Mouse (Mus musculus) MEL (cell line): ENCODE measurements around the gene Utrn. TPM values are rescaled to one million over a fixed set of nuclear protein-coding genes. Genes with fewer than 3 reads are reported as not detected.

Experiments used
- DNase-seq: peaks from one replicate; pipeline ENCODE4 v3.0.0; 2011; ENCODE audit warnings: low read depth, low spot score
- H3K27ac ChIP-seq: 2 replicates; pipeline ENCODE4 v1.5.1; 2012; ENCODE audit warnings: low read depth, mild to moderate bottlenecking, control low read depth, low read length, moderate library complexity; ENCODE audit not compliant: control insufficient read depth
- H3K27me3 ChIP-seq, 2 experiments: fragments of 150-350 bp in 1 of 2; sonication (generic) in 1 of 2; 2 replicates each; pipeline ENCODE4 v1.6.1; 2012; ENCODE audit warnings: low read length in 2 of 2, mild to moderate bottlenecking in 2 of 2, improper control_type of control experiment in 1 of 2, moderate library complexity in 1 of 2; ENCODE audit not compliant: insufficient read depth in 2 of 2, control insufficient read depth in 1 of 2
- H3K36me3 ChIP-seq, 2 experiments: 2 replicates each; pipeline ENCODE4 v1.6.1; 2012 to 2014; ENCODE audit warnings: low read length in 2 of 2, improper control_type of control experiment in 1 of 2, inconsistent platforms in 1 of 2, mild to moderate bottlenecking in 1 of 2; ENCODE audit not compliant: insufficient read depth in 2 of 2, control insufficient read depth in 1 of 2
- H3K4me1 ChIP-seq, 2 experiments: fragments of 150-350 bp in 1 of 2; sonication (generic) in 1 of 2; 2 replicates each; pipeline ENCODE4 v1.6.1; 2012; ENCODE audit warnings: low read length in 2 of 2, improper control_type of control experiment in 1 of 2, mild to moderate bottlenecking in 1 of 2; ENCODE audit not compliant: insufficient read depth in 2 of 2, control insufficient read depth in 1 of 2
- H3K4me3 ChIP-seq, 2 experiments: fragments of 150-350 bp in 1 of 2; sonication (generic) in 1 of 2; 2 replicates each; pipeline ENCODE4 v1.5.1; 2012; ENCODE audit warnings: low read depth in 2 of 2, low read length in 2 of 2, mild to moderate bottlenecking in 2 of 2, moderate library complexity in 2 of 2, control low read depth in 1 of 2, improper control_type of control experiment in 1 of 2; ENCODE audit not compliant: control insufficient read depth in 1 of 2, insufficient read depth in 1 of 2
- H3K79me2 ChIP-seq: 2 replicates; pipeline ENCODE4 v1.6.1; 2012; ENCODE audit warnings: mild to moderate bottlenecking, low read length, moderate library complexity; ENCODE audit not compliant: control insufficient read depth, poor library complexity, insufficient read depth
- H3K9ac ChIP-seq: 2 replicates; pipeline ENCODE4 v1.6.1; 2012; ENCODE audit warnings: low read depth, mild to moderate bottlenecking, control low read depth, low read length, moderate library complexity; ENCODE audit not compliant: control insufficient read depth, poor library complexity, severe bottlenecking
- H3K9me3 ChIP-seq: fragments of 150-350 bp; sonication (generic); replicated peaks from 2 replicates; pipeline ENCODE4 v1.6.1; 2012; ENCODE audit warnings: mild to moderate bottlenecking, low read length, improper control_type of control experiment, moderate library complexity; ENCODE audit not compliant: insufficient read depth
- CTCF ChIP-seq, 3 experiments: IDR thresholded peaks in 2 of 3; conservative IDR thresholded peaks in 1 of 3; 2 replicates each; pipeline ENCODE4 v1.5.1; 2011 to 2012; ENCODE audit warnings: low read length in 3 of 3, low read depth in 2 of 3, mild to moderate bottlenecking in 2 of 3, improper control_type of control experiment in 1 of 3, inconsistent platforms in 1 of 3, mixed read lengths in 1 of 3, moderate library complexity in 1 of 3; ENCODE audit not compliant: control insufficient read depth in 1 of 3, insufficient read depth in 1 of 3, poor library complexity in 1 of 3, severe bottlenecking in 1 of 3
- GATA1 ChIP-seq: IDR thresholded peaks from 2 replicates; pipeline ENCODE4 v1.6.1; 2011; ENCODE audit warnings: low read depth, low read length, improper control_type of control experiment
- JUND ChIP-seq: IDR thresholded peaks from 2 replicates; pipeline ENCODE4 v1.6.1; 2011; ENCODE audit warnings: low read depth, mild to moderate bottlenecking, improper control_type of control experiment, low read length
- KAT2A ChIP-seq: conservative IDR thresholded peaks from 2 replicates; pipeline ENCODE4 v1.6.1; 2012; ENCODE audit warnings: low read depth, low read length, improper control_type of control experiment, inconsistent platforms
- MAZ ChIP-seq: IDR thresholded peaks from 2 replicates; pipeline ENCODE4 v1.6.1; 2012; ENCODE audit warnings: low read depth, mild to moderate bottlenecking, inconsistent platforms, low read length, improper control_type of control experiment
- MEF2A ChIP-seq: IDR thresholded peaks from 2 replicates; pipeline ENCODE4 v1.6.1; 2014; ENCODE audit warnings: low read depth, mild to moderate bottlenecking, inconsistent platforms, low read length, improper control_type of control experiment; ENCODE audit not compliant: poor library complexity, insufficient replicate concordance, severe bottlenecking; ENCODE audit errors: extremely low read depth
- MYB ChIP-seq: IDR thresholded peaks from 2 replicates; pipeline ENCODE4 v1.6.1; 2011; ENCODE audit warnings: mild to moderate bottlenecking, low read depth, low read length, improper control_type of control experiment
- NELFE ChIP-seq: IDR thresholded peaks from 2 replicates; pipeline ENCODE4 v1.6.1; 2011; ENCODE audit warnings: low read depth, low read length, improper control_type of control experiment
- NRF1 ChIP-seq: IDR thresholded peaks from 2 replicates; pipeline ENCODE4 v1.6.1; 2014; ENCODE audit warnings: low read depth, mild to moderate bottlenecking, inconsistent platforms, low read length, improper control_type of control experiment, moderate library complexity; ENCODE audit not compliant: poor library complexity, insufficient read depth, severe bottlenecking
- POLR2A ChIP-seq, 2 experiments: IDR thresholded peaks; 2 replicates each; pipeline ENCODE4 v1.6.1; 2011 to 2012; ENCODE audit warnings: low read length in 2 of 2, mild to moderate bottlenecking in 2 of 2, control low read depth in 1 of 2, improper control_type of control experiment in 1 of 2, low read depth in 1 of 2, moderate library complexity in 1 of 2; ENCODE audit not compliant: control insufficient read depth in 1 of 2, insufficient read depth in 1 of 2, poor library complexity in 1 of 2
- POLR2AphosphoS2 ChIP-seq: IDR thresholded peaks from 2 replicates; pipeline ENCODE4 v1.6.1; 2011; ENCODE audit warnings: low read length, improper control_type of control experiment
- POLR2AphosphoS5 ChIP-seq: IDR thresholded peaks from 2 replicates; pipeline ENCODE4 v1.6.1; 2012; ENCODE audit warnings: low read depth, borderline replicate concordance, mild to moderate bottlenecking, inconsistent platforms, low read length, moderate library complexity, mixed read lengths
- RAD21 ChIP-seq: IDR thresholded peaks from 2 replicates; pipeline ENCODE4 v1.6.1; 2011; ENCODE audit warnings: mild to moderate bottlenecking, low read depth, low read length, improper control_type of control experiment
- RCOR1 ChIP-seq: IDR thresholded peaks from 2 replicates; pipeline ENCODE4 v1.6.1; 2012; ENCODE audit warnings: low read depth, mild to moderate bottlenecking, inconsistent platforms, low read length, improper control_type of control experiment
- TAL1 ChIP-seq: IDR thresholded peaks from 2 replicates; pipeline ENCODE4 v1.6.1; 2012; ENCODE audit warnings: mild to moderate bottlenecking, inconsistent platforms, low read length, moderate library complexity, mixed read lengths
- TBP ChIP-seq: IDR thresholded peaks from 2 replicates; pipeline ENCODE4 v1.8.0; 2011; ENCODE audit warnings: low read depth, low read length, improper control_type of control experiment
- UBTF ChIP-seq: IDR thresholded peaks from 2 replicates; pipeline ENCODE4 v1.6.1; 2012; ENCODE audit warnings: low read depth, mild to moderate bottlenecking, inconsistent platforms, low read length, improper control_type of control experiment, moderate library complexity, borderline replicate concordance; ENCODE audit not compliant: insufficient read depth
- USF1 ChIP-seq: IDR thresholded peaks from 2 replicates; pipeline ENCODE4 v1.6.1; 2014; ENCODE audit warnings: low read depth, mild to moderate bottlenecking, inconsistent platforms, low read length, improper control_type of control experiment, moderate library complexity
- USF2 ChIP-seq, 2 experiments: IDR thresholded peaks; 2 replicates each; pipeline ENCODE4 v1.6.1; 2011 to 2012; ENCODE audit warnings: improper control_type of control experiment in 2 of 2, low read length in 2 of 2, borderline replicate concordance in 1 of 2, inconsistent platforms in 1 of 2, low read depth in 1 of 2, mild to moderate bottlenecking in 1 of 2; ENCODE audit not compliant: insufficient read depth in 1 of 2
- ZKSCAN1 ChIP-seq: IDR thresholded peaks from 2 replicates; pipeline ENCODE4 v1.6.1; 2012; ENCODE audit warnings: low read depth, mild to moderate bottlenecking, inconsistent platforms, low read length, improper control_type of control experiment, moderate library complexity
- ZMIZ1 ChIP-seq: IDR thresholded peaks from 2 replicates; pipeline ENCODE4 v1.6.1; 2012; ENCODE audit warnings: low read depth, mild to moderate bottlenecking, inconsistent platforms, low read length, improper control_type of control experiment, moderate library complexity
- polyA plus RNA-seq, 2 experiments: library from polyadenylated mRNA; stranded (reverse) in 1 of 2; unstranded in 1 of 2; fragments of >175 nt in 1 of 2; fragments of >200 nt in 1 of 2; gene quantifications; 2 replicates each; pipeline versions ENCODE4 v1.2.1 to v1.2.4; 2012; ENCODE audit warnings: low replicate concordance in 2 of 2, low read depth in 1 of 2; ENCODE audit not compliant: insufficient read length in 2 of 2, insufficient read depth in 1 of 2, missing spikeins in 1 of 2
- total RNA-seq: library from RNA; depleted of rRNA; stranded (reverse); fragments of 300-350 nt; gene quantifications from 2 replicates; pipeline ENCODE4 v1.2.3, GENCODE M21; 2012

Utrn gene
- total and polyA plus RNA-seq, 3 experiments, result 2.3 to 4.3 TPM; not detected in 1

DNA sequence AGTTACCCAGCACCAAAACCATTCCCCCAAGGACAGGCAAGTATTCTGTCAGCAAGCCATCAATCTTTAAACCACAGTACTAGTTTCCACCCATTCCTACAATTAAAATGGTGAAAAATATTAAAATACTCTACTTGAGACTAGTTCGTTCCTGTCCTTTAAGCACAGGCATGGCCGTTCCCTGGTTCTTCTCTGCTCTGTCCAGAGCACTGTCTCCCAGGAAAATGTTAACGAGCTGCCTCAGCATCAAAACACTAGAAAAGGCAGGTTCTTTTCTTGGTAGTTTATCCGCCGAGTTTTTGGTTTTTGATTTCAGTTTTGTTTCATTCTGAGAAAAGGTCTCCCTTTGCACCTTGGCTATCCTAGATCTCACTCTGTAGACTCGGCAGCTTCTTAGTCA, 115.0 kb downstream of the Utrn start:
- no peak for TF ChIP-seq MYB
- TF ChIP-seq GATA1, result no peak
- TF ChIP-seq KAT2A, result no peak
- no peak for TF ChIP-seq JUND
- TF ChIP-seq RCOR1, result no peak
- TF ChIP-seq USF2 (IDR thresholded peaks at IDR 0.05; ENCODE audit: borderline replicate concordance in 1 of 2, insufficient read depth in 1 of 2, low read depth in 1 of 2, low read length in 2 of 2), result no peak
- no peak for TF ChIP-seq USF1
- TF ChIP-seq POLR2AphosphoS2, result no peak
- no peak for TF ChIP-seq TBP
- DNase-seq, result no peak
- H3K4me3 ChIP-seq, result no peak overlapping the region

DNA sequence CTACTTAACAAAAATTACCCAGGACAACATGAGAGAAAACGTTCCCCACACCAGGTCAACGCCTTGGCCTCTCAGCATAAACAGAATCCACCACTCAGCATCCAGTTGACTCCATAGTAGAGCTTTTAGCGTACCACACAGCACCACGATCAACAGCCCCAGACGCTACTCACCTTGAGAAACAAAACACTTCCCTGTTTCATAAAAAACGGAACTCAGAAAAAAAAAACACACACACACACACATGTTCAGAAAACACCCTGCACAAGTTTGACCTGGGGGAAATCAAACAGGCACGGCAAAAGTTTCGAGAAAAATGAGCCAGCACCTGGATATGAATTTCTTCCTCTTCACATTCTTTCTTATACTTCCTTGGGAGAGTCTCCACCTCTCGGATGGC, 125.4 kb downstream of the Utrn start:
- TF ChIP-seq MEF2A (no peak), TBP (no peak), USF2 (IDR thresholded peaks at IDR 0.05; ENCODE audit: borderline replicate concordance in 1 of 2, insufficient read depth in 1 of 2, low read depth in 1 of 2, low read length in 2 of 2) (no peak), POLR2A (IDR thresholded peaks at IDR 0.05; ENCODE audit: control insufficient read depth in 1 of 2, insufficient read depth in 1 of 2, low read depth in 1 of 2, low read length in 2 of 2, poor library complexity in 1 of 2) (no peak), ZMIZ1 (no peak), UBTF (no peak), CTCF (IDR thresholded peaks at IDR 0.05 in 2 of 3, conservative IDR thresholded peaks at IDR 0.05 in 1 of 3; ENCODE audit: control insufficient read depth in 1 of 3, insufficient read depth in 1 of 3, low read depth in 2 of 3, low read length in 3 of 3, poor library complexity in 1 of 3, severe bottlenecking in 1 of 3) (no peak), MAZ (no peak), RCOR1 (no peak), ZKSCAN1 (no peak), KAT2A (no peak), NELFE (no peak), POLR2AphosphoS5 (no peak), TAL1 (no peak), NRF1 (no peak), RAD21 (no peak)
- TF ChIP-seq, all 39 proteins: peak for 0
- DNase-seq, result no peak
- no peaks in the 10 kb centered on the region for H3K27me3 ChIP-seq
- H3K9ac ChIP-seq, result no peak overlapping the region
- H3K27ac ChIP-seq, result no peak overlapping the region
- H3K79me2 ChIP-seq, result no peaks in the 10 kb centered on the region
- no peak overlapping the region for H3K4me3 ChIP-seq
- H3K9me3 ChIP-seq, result no peaks in the 10 kb centered on the region
- H3K4me1 ChIP-seq, result no peaks in the 10 kb centered on the region
- H3K36me3 ChIP-seq, result no peaks in the 10 kb centered on the region

More for the DNA sequence above, 115.0 kb downstream of the Utrn start:
- Histone ChIP-seq H3K9ac (no peak overlapping the region), H3K79me2 (no peaks in the 10 kb centered on the region), H3K9me3 (no peaks in the 10 kb centered on the region), H3K27ac (no peak overlapping the region), H3K36me3 (no peaks in the 10 kb centered on the region), H3K27me3 (no peaks in the 10 kb centered on the region), H3K4me1 (no peaks in the 10 kb centered on the region)
